Mouse (Mus musculus) kidney, postnatal 25 days (tissue): ENCODE measurements around the gene Lin28a.

Experiments used
- DNase-seq, 2 experiments: peaks; one replicate each; pipeline ENCODE4 v3.0.0; 2021; ENCODE audit warnings: mixed read lengths in 2 of 2

The Lin28a gene

GRCm38 (mm10) chr4:134018779-134019145 is at the start of gene Lin28a:
Lin28a (minus strand) TSS chr4:134018841.
- DNase-seq, result no peak

GRCm38 (mm10) chr4:134067833-134068544 is 49.3 kb upstream of the Lin28a start:
- DNase-seq, result no peak

GRCm38 (mm10) chr4:134067383-134067782 is 48.7 kb upstream of the Lin28a start:
- DNase-seq, result peak; percentile 52 to 78

GRCm38 (mm10) chr4:134065431-134066004 is 46.9 kb upstream of the Lin28a start:
- peak; percentile 19 to 71 for DNase-seq

GRCm38 (mm10) chr4:134062561-134062960 is 43.9 kb upstream of the Lin28a start:
- DNase-seq, result no peak

GRCm38 (mm10) chr4:134061944-134062446 is 43.4 kb upstream of the Lin28a start:
- DNase-seq, result no peak

GRCm38 (mm10) chr4:134061166-134061830 is 42.7 kb upstream of the Lin28a start:
- peak; percentile 29 to 61 for DNase-seq

GRCm38 (mm10) chr4:134060135-134060865 is 41.7 kb upstream of the Lin28a start, which contains the start of gene Crybg2:
Crybg2 (plus strand) TSS chr4:134060815.
- no peak for DNase-seq

- no peak for DNase-seq
Observed at GRCm38 (mm10) chr4:134058908-134059307, 40.3 kb upstream of the Lin28a start.

- DNase-seq, result no peak
Observed at GRCm38 (mm10) chr4:134058166-134058715, 39.6 kb upstream of the Lin28a start.

GRCm38 (mm10) chr4:134053538-134053937 is 34.9 kb upstream of the Lin28a start, which contains the start of gene Zfp683:
Zfp683 (plus strand) TSS chr4:134053838.
- no peak for DNase-seq

GRCm38 (mm10) chr4:134052560-134052959 is 33.9 kb upstream of the Lin28a start:
- no peak for DNase-seq

GRCm38 (mm10) chr4:134051912-134052311 is 33.3 kb upstream of the Lin28a start:
- DNase-seq, result no peak

- DNase-seq, result no peak
Observed at GRCm38 (mm10) chr4:134047648-134048047, 29.0 kb upstream of the Lin28a start.

GRCm38 (mm10) chr4:134043041-134043440 is 24.4 kb upstream of the Lin28a start:
- DNase-seq, result no peak

- DNase-seq, result peak in 1 of 2 experiments; percentile 24
Observed at GRCm38 (mm10) chr4:134041317-134042123, 22.9 kb upstream of the Lin28a start.

- peak; percentile 78 to 80 for DNase-seq
Observed at GRCm38 (mm10) chr4:134035953-134036352, 17.3 kb upstream of the Lin28a start.

- no peak for DNase-seq
Observed at GRCm38 (mm10) chr4:134025802-134026201, 7.2 kb upstream of the Lin28a start.

GRCm38 (mm10) chr4:134020621-134021020 is 2.0 kb upstream of the Lin28a start:
- DNase-seq, result peak; percentile 76 to 86

GRCm38 (mm10) chr4:134019641-134020351 is 1.2 kb upstream of the Lin28a start:
- DNase-seq, result no peak

GRCm38 (mm10) chr4:134019210-134019609 is 569 bp upstream of the Lin28a start:
- no peak for DNase-seq
